Mouse (Mus musculus) liver, embryonic 14.5 days (tissue): ENCODE measurements around the gene Dppa3.

ENCODE experiments used
- CTCF ChIP-seq: IDR thresholded peaks from 2 replicates; pipeline ENCODE4 v1.5.1; 2016; ENCODE audit warnings: antibody characterized with exemption, low read depth, control low read depth
- EP300 ChIP-seq: IDR thresholded peaks from 2 replicates; pipeline ENCODE4 v1.6.1; 2016; ENCODE audit warnings: antibody characterized with exemption, low read depth

DNA sequence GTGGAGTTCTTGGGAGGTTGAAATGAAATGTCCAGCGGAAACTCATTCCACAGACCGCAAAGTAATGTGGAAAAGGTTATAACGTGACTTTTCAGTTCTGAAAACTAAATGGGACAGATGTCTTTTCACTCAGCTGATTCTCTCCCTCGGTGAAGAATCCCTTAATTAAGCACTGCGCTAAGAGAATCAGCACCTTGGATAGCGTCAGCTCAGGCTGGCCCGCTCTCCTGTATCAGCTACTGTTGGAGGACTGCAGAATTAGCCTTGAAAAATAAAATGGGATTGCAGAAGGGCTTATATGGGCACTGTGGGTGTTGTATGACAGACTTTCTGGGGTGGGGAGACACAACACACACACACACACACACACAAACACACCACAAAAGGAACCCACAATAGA, 33.4 kb downstream of the Dppa3 start:
- TF ChIP-seq CTCF: no peak
- TF ChIP-seq EP300: no peak
